Mouse (Mus musculus): ENCODE measurements around the gene Tmem144.
A peak's percentile ranks its signal among the peaks of the same experiment; 100 is the strongest.
"Not testable (repeated sequence)": the region's sequence is repeated elsewhere in the genome, so short reads cannot be mapped to it uniquely, and the experiment has no call there.

Gene Tmem144

GRCm38 (mm10) chr3:79809180-79809567 lies 43.4 kb downstream of the Tmem144 start:
- peak; percentile 59 for DNase-seq (ENCODE audit: low read depth, low spot score)

DNA sequence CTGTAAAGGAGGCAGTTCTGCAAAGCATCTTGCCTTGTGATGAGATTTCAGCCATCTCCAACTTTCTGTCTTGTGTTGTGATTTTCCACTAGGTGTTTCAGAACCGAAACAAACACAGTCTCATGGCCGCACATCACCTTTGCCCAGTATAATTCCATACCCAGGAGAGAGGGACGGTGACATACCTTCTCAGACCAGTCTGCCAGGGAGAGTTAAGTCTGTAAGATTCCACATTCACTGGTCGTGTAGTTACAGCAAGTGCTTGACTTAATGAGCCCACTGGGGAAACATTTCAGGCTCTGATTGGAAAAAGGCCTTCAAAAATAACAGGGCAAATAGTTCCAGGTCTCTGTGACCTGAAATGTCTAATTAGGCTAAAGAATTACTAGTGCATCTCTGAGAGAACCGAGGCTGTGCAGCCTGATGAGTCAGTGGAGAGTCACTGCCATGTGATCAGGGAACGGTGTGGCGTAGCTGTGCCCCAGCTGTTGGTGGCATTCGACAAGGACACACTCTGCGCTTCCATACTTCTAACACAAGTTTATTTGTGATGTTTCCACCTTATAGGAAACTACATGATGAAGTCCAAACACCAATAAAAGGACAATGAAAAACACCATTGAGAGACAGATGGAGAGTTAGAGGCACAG lies 43.9 kb downstream of the Tmem144 start:
- no peak for DNase-seq (ENCODE audit: low read depth, low spot score)

DNA sequence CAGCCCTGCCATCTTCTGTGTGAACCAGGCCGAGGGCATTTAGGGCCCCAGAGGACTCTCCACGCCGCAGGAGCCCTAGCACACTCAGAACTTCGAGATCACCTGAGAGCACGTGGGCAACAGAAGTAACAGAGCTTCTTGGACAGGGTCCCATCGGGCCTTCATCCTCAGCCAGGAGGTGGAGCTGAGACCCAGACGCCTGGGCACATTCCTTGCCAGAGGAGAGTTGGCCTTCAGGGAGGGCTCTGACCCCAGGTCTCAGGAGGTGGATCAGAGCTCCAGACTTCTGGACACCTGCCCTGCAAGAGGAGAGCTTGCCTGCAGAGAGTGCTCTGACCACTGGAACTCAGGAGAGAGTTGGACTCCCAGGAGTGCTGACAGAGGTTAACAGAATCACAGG lies 51.8 kb downstream of the Tmem144 start:
- DNase-seq (ENCODE audit: low read depth, low spot score): not testable (repeated sequence)

DNA sequence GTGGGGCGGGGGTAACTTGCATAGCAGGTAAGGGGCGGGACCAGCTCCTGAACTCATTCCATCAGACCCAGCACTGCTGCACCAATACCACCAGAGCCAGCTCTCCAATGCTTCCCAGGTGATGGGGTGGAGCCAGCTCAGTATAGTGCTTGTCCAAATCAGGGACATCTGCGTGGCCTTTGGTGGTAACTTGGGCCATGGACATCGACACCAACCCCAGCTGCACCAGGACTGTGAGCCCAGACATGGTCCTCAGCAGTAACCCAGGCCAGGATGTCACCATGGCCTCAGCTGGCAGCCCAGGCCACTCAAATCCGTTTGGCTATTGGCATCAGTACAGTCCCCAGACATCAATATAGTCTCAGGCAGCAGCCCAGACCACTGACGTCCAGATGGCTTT lies 60.3 kb downstream of the Tmem144 start:
- no peak for DNase-seq (ENCODE audit: low read depth, low spot score)

GRCm38 (mm10) chr3:79790324-79790723 lies 62.2 kb downstream of the Tmem144 start:
- DNase-seq (ENCODE audit: low read depth, low spot score): no peak

DNA sequence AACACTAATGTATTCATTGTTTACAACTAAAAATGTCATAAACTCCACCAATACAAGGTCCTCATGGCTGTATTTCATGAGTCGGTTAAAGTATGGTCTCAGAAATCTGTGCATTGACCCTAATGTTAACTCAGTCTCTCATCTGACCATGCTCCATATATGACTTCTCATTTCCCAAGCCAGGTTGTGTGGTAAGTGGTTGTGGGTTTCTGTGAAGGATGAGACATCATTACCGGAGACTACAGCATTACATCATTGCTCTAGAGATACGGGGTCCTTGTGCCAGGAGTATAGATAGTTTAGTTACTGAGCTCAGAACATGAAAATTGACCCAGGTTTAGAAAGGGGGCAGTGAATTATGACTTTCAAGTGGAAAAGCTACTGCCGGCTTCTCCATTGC lies 63.0 kb downstream of the Tmem144 start:
- DNase-seq (ENCODE audit: low read depth, low spot score): no peak

DNA sequence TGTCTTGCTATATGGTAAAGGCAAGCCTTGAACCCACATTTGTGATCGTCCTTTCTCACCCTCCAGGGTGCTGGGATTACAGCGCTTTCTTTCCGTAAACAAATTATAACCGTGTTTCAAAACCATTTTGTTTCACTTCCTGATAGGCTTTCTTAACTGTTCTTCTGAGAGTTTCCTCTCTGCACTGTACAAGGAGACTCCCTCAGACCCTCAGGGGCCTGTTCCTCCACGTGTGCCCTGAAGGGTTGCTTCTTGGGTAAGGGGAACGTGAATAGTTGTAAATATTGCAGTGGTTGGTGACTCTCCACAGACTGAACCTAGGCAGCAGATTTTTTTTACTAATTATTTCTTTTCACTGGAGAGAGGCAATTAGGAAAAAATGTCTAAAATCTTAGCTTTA lies 63.6 kb downstream of the Tmem144 start:
- DNase-seq (ENCODE audit: low read depth, low spot score): no peak

- peak; percentile 53 for DNase-seq (ENCODE audit: low read depth, low spot score)
Observed at GRCm38 (mm10) chr3:79784362-79784736, 68.2 kb downstream of the Tmem144 start.

DNA sequence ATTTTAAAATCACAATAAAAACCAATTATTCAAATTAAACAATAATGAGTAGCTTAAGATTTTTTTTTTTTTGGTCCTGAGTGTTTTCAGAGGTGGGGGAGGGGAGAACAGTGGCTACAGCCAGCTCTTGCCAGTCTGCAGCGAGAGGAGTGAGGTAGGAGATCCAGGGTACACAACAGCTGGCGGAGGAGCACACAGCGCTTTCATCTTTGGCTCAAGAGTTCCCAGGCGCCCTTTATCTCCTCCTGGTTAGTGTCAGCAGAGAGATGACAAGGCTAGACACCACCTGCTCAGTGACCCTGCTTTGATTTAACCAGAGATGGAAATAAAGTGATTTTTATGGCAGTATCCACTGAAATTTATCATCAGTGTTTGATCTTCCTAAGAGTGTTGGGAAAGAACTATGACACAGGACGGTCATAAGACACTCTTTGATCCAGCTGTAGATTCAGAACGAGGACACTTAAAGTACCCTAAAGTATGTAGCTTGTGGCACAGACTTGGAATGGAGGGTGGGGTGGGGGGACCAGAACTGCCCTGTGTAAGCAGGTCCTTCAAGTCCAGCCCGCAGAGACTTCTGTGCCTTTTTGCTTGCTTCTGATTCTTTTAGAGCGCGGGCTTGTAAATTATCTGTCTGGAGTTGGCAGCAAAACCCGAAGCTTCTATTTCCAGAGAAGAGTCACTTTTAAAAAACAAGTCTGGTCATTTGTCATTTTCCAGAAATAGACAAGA lies 68.8 kb downstream of the Tmem144 start:
- DNase-seq (ENCODE audit: low read depth, low spot score): no peak

DNA sequence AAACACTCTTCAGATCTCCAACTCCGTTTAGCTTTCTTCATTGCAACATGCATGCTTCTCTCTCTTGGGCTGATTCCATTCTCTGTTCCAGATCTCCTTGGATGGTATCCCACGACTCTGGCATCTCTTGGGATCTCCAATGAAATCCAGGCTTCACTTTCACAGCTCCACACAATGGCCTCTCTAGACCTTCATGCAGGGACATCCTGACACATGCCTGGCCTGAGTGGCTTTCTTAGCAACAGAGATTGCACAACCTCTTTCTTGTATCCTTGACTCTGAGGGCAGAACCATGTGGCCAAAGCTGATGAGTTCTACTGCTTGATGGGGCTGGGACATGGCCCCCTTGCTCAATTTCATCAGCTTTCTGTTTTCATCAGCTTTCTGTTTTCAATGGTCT lies 79.9 kb downstream of the Tmem144 start:
- no peak for DNase-seq (ENCODE audit: low read depth, low spot score)
